8 mouse cellular contexts compared by ENCODE assay signal in the genomic region with DNA sequence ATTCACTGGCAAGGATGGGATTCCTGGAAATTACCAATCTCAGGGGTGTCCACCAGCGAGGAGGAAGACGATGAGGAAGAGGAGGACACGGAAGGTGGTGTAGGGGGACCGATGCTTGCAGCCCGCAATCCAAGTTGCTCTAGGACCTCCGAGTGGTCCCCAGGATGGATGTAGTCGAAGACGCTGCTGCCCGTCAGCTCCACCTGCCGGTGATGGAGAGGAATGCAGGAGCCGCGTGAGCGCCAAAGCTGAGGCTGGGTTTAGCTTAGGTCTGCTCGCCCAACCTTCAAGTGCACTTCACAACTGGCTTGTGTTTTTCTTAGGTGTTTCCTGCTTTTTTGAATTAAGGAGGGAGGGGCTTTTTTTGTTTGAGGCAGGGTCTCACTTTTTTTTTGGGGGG. TPM values are rescaled to one million over a fixed set of nuclear protein-coding genes. Genes with fewer than 3 reads are reported as not detected.
A peak's percentile ranks its signal among the peaks of the same experiment; 100 is the strongest.
DNase-seq lines count a peak whose midpoint lies in the region; ATAC-seq and TF ChIP-seq lines count a peak whose summit lies in the region.

No protein-coding gene starts in this region.

- H3ac ChIP-seq in C2C12 (ENCODE audit: control insufficient read depth, insufficient read length, low read depth) = no peak overlapping the region

- ATAC-seq in lung, postnatal 0 days = peak; percentile 62

- H3K27ac ChIP-seq in lung, postnatal 0 days (ENCODE audit: low read length) = no peak overlapping the region

- H3K4me1 ChIP-seq in lung, postnatal 0 days (ENCODE audit: insufficient read depth, low read depth, low read length) = no peaks in the 10 kb centered on the region

- TF ChIP-seq CTCF in C2C12 (IDR thresholded peaks at IDR 0.05; ENCODE audit: control insufficient read depth, insufficient read depth, insufficient read length) = peak; percentile 74
- peak; percentile 95 for TF ChIP-seq CTCF in lung, postnatal 0 days (IDR thresholded peaks at IDR 0.05)

- no peaks in the 10 kb centered on the region for H3K79me3 ChIP-seq in C2C12 (ENCODE audit: low read depth)

- no peaks in the 10 kb centered on the region for H3K36me3 ChIP-seq in C2C12 (ENCODE audit: control insufficient read depth, insufficient read depth)
- no peaks in the 10 kb centered on the region for H3K36me3 ChIP-seq in lung, postnatal 0 days (ENCODE audit: insufficient read depth, low read length)

- H3K79me2 ChIP-seq in C2C12 (ENCODE audit: control insufficient read depth, insufficient read depth) = no peaks in the 10 kb centered on the region

- no peak overlapping the region for H3K4me3 ChIP-seq in C2C12 (ENCODE audit: insufficient read depth, poor library complexity, severe bottlenecking)
- H3K4me3 ChIP-seq in lung, postnatal 0 days (ENCODE audit: low read depth, low read length) = no peak overlapping the region

- H3K27me3 ChIP-seq in C2C12 (ENCODE audit: control insufficient read depth, insufficient read depth, insufficient read length) = peaks cover 16% of the 10 kb centered on the region
- H3K27me3 ChIP-seq in lung, postnatal 0 days (replicated peaks; ENCODE audit: insufficient read depth, low read length) = no peaks in the 10 kb centered on the region

- 2% methylated on average over 14 of the region's 14 CpGs for WGBS in lung, postnatal 0 days

- DNase-seq in adrenal gland, adult 2 months = peak; percentile 79
- peak; percentile 82 for DNase-seq in embryo, embryonic 9.5 days (ENCODE audit: extremely low spot score)
- peak; percentile 48 to 68 for DNase-seq in heart, adult 9 months (ENCODE audit: low spot score in 2 of 2)
- DNase-seq in kidney, postnatal 25 days = peak; percentile 78 to 86
- peak; percentile 68 for DNase-seq in lung, postnatal 0 days (ENCODE audit: low spot score)
- peak; percentile 81 for DNase-seq in ovary, postnatal 14 days (ENCODE audit: low spot score)
- peak; percentile 86 for DNase-seq in thymus, postnatal 0 days (ENCODE audit: low spot score)

- no peak overlapping the region for H3K4me2 ChIP-seq in lung, postnatal 0 days (replicated peaks; ENCODE audit: low read depth, low read length)

- H3K9ac ChIP-seq in lung, postnatal 0 days (replicated peaks; ENCODE audit: low read depth) = no peak overlapping the region

- TF ChIP-seq EP300 in lung, postnatal 0 days (IDR thresholded peaks at IDR 0.05) = no peak

- H3K9me3 ChIP-seq in lung, postnatal 0 days (ENCODE audit: low read length) = no peaks in the 10 kb centered on the region

TF ChIP-seq in C2C12, 6 proteins besides CTCF, POLR2A, EP300 and RAD21:
- TF ChIP-seq CEBPB (IDR thresholded peaks at IDR 0.05; ENCODE audit: low read depth) = no peak
- no peak for TF ChIP-seq USF1 (IDR thresholded peaks at IDR 0.05; ENCODE audit: low read depth)
- TF ChIP-seq MYOD1 (IDR thresholded peaks at IDR 0.05; ENCODE audit: control insufficient read depth, insufficient read length, low read depth) = no peak
- TF ChIP-seq FOSL1 (IDR thresholded peaks at IDR 0.05; ENCODE audit: insufficient read depth, low read length, poor library complexity, severe bottlenecking) = no peak
- no peak for TF ChIP-seq MAX (IDR thresholded peaks at IDR 0.05)
- no peak for TF ChIP-seq MYOG (IDR thresholded peaks at IDR 0.05; ENCODE audit: control insufficient read depth, extremely low read depth, insufficient read length)

RNA-seq across cellular contexts. Expression of a gene that starts 10.6 kb away (rescaled TPM):
- 81.7 TPM for polyA plus RNA-seq in C2C12 (2012; fragmentation: generic; extraction: Trizol)
- total RNA-seq in adrenal gland, adult 2 months (2021) = 10 to 100 TPM; 31.1 to 76.6 TPM
- polyA plus RNA-seq in adrenal gland, adult 2 months (2012; rRNA removed) = 409 and 528 TPM in 2 replicates
- 81.0 and 87.9 TPM in 2 replicates for polyA plus RNA-seq in lung, postnatal 0 days (2015; fragmentation: Nextera tagmentation; extraction: Ambion mirVana)
- polyA plus RNA-seq in thymus, postnatal 0 days (2015; fragmentation: Nextera tagmentation; extraction: Ambion mirVana) = 148 and 149 TPM in 2 replicates

RNA-seq across cellular contexts. Expression of a gene that starts 14.3 kb away (rescaled TPM):
- polyA plus RNA-seq in C2C12 (2012; fragmentation: generic; extraction: Trizol) = 0.18 TPM
- total RNA-seq in adrenal gland, adult 2 months (2021) = not detected
- not detected in 2 replicates for polyA plus RNA-seq in adrenal gland, adult 2 months (2012; rRNA removed)
- 0.17 and 0.18 TPM in 2 replicates for polyA plus RNA-seq in lung, postnatal 0 days (2015; fragmentation: Nextera tagmentation; extraction: Ambion mirVana)
- 0.31 and 0.52 TPM in 2 replicates for polyA plus RNA-seq in thymus, postnatal 0 days (2015; fragmentation: Nextera tagmentation; extraction: Ambion mirVana)
